Mouse (Mus musculus) frontal cortex, adult (tissue): Measurements from ENCODE around the gene Faf2.
"Not testable (repeated sequence)": the region's sequence is repeated elsewhere in the genome, so short reads cannot be mapped to it uniquely, and the experiment has no call there.

Source experiments
- ATAC-seq: cut with Nextera tagmentation; 2 replicates; pipeline ENCODE4 v1.9.2; 2017; ENCODE audit warnings: mild to moderate bottlenecking, moderate library complexity, mixed read lengths; ENCODE audit not compliant: low TSS enrichment

Gene Faf2

DNA sequence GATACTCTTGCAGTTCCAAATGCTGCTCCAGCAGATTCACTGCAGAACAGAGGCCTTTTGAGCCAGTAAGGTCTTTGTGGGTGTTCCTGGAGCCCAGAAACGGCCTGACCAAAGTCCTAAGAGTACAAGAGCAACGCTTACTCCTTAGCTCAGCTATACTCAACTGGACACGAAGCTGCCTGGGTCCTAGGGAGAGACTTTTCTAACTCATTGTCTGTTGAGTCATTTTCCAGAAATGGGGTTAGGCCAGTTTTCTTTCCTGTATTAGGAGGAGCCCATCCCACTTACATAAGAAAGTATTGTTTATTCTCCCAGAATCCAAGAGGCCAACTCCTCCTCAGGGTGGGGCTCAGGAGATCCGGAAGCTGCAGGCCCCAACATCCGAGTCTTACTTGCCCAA, 16.2 kb upstream of the Faf2 start:
- ATAC-seq: no peak

GRCm38 (mm10) chr13:54607204-54607603, 14.4 kb upstream of the Faf2 start:
- no peak for ATAC-seq

- no peak for ATAC-seq
Observed at GRCm38 (mm10) chr13:54608002-54608401, 13.6 kb upstream of the Faf2 start.

- peak; percentile 20; the same call in 1 of the 2 replicates for ATAC-seq
Observed at GRCm38 (mm10) chr13:54608666-54609065, 12.9 kb upstream of the Faf2 start.

DNA sequence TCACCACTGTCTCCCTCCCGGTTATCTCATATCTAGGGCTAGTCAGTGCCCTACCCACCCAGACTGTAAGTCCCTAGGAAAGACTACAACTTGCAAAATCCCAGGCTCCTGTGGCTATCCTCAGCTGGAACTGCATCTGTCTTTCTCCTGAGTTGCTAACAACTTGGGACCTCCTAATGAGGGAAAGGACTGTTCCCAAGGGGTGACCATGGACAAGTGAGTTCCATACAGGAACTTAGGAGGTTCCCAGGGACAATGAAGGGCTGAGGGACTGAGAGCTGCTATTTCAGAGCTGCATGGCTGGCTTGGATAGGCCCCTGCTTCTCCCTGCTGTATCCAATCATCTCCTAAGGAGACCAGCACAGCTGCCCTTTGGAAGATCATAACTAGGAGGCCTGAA, 12.3 kb upstream of the Faf2 start:
- ATAC-seq: no peak

DNA sequence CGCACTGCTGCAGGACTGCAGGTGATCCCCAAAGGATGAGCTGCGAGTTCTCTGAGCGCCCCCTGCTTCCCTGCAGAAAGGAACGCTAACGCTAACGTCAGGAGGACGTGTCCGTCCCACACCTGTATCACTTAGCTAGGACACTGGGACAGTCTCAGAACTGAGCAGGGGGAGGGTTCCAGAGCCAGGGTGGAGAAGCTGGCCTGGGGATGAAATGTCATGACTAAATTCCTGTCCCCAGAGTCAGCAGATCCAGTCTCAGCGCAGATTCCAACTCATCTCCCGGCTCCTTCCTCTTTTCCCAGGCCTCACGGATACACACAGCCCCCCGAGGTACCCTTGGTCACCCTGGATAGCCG, 11.0 kb upstream of the Faf2 start:
- peak; percentile 45; the same call in 1 of the 2 replicates for ATAC-seq

DNA sequence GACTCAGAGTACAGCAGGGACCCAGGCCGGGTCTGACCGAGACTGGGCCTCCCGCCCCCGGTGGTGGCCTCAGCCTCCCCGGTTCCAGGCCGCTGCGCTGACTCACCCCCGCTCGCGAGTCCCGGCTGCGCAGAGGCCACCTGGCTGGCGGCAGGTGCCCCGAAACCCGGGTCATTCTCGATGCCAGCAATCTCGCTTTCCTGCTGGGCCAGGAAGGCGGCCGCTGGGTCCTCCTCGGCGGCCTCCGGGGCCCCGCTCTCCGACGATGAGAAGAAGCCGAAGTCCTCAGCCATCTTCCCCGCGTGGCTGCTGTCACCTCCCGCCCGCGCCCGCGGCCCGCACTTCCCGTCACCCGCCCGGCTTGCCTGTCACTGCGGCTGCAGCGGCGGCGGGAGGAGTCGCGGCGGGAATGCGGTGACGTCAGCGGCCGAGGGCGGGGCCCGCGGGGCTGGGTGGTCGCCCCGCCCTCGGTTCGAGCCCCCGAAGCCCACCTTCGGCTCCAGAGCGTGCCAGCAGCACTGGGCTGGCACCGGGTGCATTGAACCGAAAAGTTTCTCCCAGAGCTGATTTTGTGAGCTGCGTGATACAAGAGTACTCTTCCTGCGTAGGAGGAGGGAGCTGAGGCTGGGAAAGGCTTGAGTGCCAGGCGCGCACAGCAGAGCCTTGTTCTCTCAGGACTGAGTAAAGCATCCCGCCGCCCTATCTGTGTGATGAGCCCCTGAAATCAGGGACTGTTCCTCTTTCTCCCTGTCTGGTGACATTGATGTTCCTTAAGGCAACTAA, 10.4 kb upstream of the Faf2 start, which contains the start of gene Cltb:
Gene Cltb, minus strand, starts transcription at position 373 of the 783 bp plus-strand sequence.
- ATAC-seq: peak; percentile 87

DNA sequence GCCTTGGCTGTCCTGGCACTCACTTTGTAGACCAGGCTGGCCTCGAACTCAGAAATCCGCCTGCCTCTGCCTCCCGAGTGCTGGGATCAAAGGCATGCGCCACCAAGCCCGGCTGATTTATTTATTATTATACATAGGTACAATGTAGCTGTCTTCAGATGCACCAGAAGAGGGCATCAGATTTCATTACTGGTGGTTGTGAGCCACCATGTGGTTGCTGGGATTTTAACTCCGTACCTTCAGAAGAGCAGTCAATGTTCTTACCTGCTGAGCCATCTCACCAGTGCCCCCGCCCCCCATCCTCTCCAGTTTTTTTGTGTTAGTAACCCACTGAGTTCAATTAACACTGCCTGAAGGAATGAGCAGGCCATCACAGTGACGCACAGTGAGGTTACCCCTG, 8.4 kb upstream of the Faf2 start:
- not testable (repeated sequence) for ATAC-seq

GRCm38 (mm10) chr13:54616307-54616706, 5.3 kb upstream of the Faf2 start:
- no peak for ATAC-seq

- no peak for ATAC-seq
Observed at GRCm38 (mm10) chr13:54616998-54617397, 4.6 kb upstream of the Faf2 start.

GRCm38 (mm10) chr13:54621960-54622521, 457 bp downstream of the Faf2 start:
- ATAC-seq: no peak; the same call in none of the 2 replicates

DNA sequence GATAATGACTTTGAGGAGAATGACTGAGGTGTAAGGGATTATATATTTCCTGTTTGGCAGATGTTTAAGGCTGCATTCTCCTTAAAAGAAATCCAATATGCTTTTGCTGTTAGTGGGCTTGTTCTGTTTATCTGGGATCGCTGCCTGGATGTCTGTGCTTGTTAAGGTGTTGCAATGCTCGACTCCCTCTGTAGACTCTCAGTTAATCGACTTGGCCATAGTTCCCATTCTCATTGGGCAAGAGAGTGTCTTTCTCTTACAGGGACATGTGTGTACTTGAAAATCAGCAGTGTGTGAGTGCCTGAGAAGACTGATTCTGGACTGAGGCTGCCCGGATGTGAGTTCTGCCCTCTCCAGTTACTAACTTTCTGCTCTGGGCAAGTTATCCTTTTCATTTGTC, 7.5 kb downstream of the Faf2 start:
- ATAC-seq: no peak

DNA sequence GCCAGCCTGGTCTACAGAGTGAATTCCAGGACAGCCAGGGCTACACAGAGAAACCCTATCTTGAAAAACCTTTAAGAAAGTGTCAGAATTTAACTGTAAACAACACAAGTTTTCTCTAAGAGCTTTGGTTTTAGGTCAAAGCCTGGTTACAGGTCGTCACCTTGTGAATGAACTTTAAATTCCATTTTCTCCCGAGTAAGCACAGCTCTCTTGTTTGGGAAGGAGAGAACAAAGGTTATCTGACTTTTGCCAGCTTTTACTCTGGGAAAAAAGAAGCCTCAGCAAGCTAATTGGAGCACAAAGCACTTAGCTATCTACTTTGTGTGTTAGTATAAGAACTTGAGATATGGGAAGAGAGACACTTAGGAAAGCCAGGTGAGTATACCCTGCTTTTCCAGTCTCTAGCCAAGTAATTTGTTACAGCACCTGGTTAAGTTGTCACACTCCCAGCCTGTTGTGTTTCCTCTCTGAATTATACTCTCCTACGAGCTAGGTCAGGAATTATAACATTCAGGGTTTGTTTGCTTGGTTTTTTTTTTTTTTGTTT, 11.2 kb downstream of the Faf2 start:
- ATAC-seq: no peak

DNA sequence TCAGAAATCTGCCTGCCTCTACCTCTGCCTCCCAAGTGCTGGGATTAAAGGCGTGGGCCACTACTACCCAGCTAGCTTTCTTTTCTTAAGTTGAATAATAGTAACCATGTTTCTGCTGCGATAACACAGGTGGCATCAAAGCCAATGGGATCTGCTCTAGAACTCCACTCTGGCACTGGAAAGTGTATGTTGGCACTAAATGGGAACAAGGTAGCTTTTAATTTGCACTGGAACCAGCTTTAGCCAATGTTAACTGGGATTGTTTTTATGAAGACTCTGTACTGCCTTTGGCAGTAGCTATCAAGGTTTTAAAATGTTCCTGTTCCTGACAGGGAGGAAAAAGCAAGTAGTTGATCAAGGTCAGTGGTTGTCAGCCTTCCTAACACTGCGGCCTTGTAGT, 13.4 kb downstream of the Faf2 start:
- ATAC-seq: no peak

- ATAC-seq: peak; percentile 55; the same call in 1 of the 2 replicates
Observed at GRCm38 (mm10) chr13:54650461-54650860, 28.9 kb downstream of the Faf2 start.

DNA sequence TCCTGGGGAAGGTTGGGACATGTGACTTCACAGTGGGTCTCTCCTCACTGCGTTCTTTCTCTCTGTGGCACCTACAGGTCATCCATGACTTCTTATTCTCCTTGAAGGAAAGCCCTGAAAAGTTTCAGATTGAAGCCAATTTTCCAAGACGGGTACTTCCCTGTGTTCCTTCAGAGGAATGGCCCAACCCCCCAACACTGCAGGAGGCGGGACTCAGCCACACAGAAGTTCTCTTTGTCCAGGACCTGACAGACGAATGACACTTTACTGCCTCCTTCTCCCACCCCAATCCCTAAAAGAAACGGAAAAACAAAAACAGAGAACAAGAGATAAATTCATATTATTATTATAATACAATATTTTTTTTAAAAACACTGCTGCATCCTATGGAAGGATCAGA, 39.3 kb downstream of the Faf2 start:
- no peak for ATAC-seq

GRCm38 (mm10) chr13:54661358-54661757, 39.8 kb downstream of the Faf2 start:
- ATAC-seq: no peak

- no peak for ATAC-seq
Observed at GRCm38 (mm10) chr13:54663999-54664398, 42.4 kb downstream of the Faf2 start.

GRCm38 (mm10) chr13:54664509-54664908, 42.9 kb downstream of the Faf2 start:
- ATAC-seq: no peak

GRCm38 (mm10) chr13:54665062-54665461, 43.5 kb downstream of the Faf2 start:
- no peak for ATAC-seq

DNA sequence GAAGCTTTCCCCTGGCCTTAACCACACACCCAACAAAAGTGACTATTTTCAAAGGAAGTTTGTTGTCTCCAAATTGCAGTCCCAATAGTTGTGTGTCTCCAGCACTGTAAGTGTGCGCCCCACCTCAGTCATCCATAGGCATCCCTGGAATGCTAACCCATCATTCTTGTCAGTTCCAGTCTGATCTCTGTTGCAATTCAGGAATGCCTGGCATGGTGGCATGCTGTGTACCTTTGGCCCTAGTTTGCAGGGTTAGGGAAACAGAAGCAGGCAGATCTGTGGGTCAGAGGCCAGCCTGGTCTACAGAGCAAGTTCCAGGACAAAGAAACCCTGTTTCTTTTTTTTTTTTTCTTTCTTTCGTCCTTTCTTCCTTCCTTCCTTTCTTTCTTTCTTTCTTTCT, 48.9 kb downstream of the Faf2 start:
- no peak for ATAC-seq

- ATAC-seq: no peak
Observed at GRCm38 (mm10) chr13:54675895-54676590, 54.5 kb downstream of the Faf2 start.

- no peak for ATAC-seq
Observed at GRCm38 (mm10) chr13:54678263-54678662, 56.7 kb downstream of the Faf2 start.
